Mouse (Mus musculus): ENCODE measurements around the gene Myo7a.

DNA sequence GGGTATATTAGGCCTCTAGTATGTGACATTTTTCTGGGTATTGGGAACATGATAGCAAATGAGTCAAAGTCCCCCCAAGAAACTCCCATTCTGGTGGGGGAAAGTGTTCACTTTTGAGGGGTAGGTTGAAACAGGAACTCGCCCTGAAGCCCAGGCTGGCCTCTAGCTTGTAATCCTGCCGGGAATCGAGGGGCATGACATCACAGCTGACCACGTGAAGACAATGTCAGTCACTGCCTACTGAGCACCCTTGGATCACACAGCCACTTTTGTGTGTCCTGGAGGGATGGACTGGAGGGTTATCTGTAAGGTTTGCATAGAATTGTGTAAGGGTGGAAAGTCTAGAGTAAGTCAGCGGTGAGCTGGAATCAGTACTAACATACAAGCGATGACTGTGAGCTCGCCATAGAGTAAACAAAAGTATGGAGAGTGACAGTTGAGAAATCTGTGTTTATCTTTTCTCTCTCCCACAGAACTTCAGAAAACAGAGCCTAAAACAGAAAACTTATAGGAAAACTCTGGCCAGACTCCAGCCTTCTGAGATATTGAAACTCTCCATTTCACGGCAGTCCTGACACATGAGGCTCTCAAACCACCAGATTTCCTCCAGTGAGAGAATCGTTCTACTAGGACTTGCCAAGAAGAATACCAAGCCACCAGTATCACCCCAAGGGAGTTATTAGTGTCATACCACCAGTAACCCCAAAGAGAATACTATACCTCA lies 71.1 kb downstream of the Myo7a start:
- no peak for TF ChIP-seq CTCF (IDR thresholded peaks at IDR 0.05)
- TF ChIP-seq EP300 (IDR thresholded peaks at IDR 0.05), result no peak

Measured in lung, postnatal 0 days (tissue).